Mouse (Mus musculus) liver, embryonic 14.5 days (tissue): ENCODE measurements around the gene Camk2d. TPM values are rescaled to one million over a fixed set of nuclear protein-coding genes. Genes with fewer than 3 reads are reported as not detected.

Source experiments
- ATAC-seq: fragments of 200-750 bp; cut with Nextera tagmentation; 2 replicates; pipeline ENCODE4 v1.8.0; 2017; ENCODE audit warnings: moderate number of reproducible peaks, mild to moderate bottlenecking, moderate library complexity; ENCODE audit not compliant: insufficient read depth
- DNase-seq, 3 experiments: peaks; one replicate each; pipeline ENCODE4 v3.0.0-alpha.2; 2012 to 2013; ENCODE audit warnings: low read depth in 3 of 3, low spot score in 3 of 3
- H3K27ac ChIP-seq: fragments of 300-500 bp; sonication (generic); 2 replicates; pipeline ENCODE4 v1.5.1; 2014; ENCODE audit warnings: moderate library complexity, mild to moderate bottlenecking, control low read depth, inconsistent platforms
- H3K27me3 ChIP-seq: fragments of 300-500 bp; sonication (generic); 2 replicates; pipeline ENCODE4 v1.6.1; 2014; ENCODE audit warnings: mild to moderate bottlenecking, low read length, moderate library complexity; ENCODE audit not compliant: control insufficient read depth, insufficient read depth
- H3K36me3 ChIP-seq: fragments of 300-500 bp; sonication (generic); replicated peaks from 2 replicates; pipeline ENCODE4 v1.6.1; 2014; ENCODE audit warnings: low read depth; ENCODE audit not compliant: control insufficient read depth, insufficient read depth
- H3K4me1 ChIP-seq, 2 experiments: fragments of 200-500 bp in 1 of 2; fragments of 300-500 bp in 1 of 2; sonication (generic) in 1 of 2; replicated peaks; 2 replicates each; pipeline ENCODE4 v1.6.1; 2012 to 2014; ENCODE audit warnings: antibody characterized with exemption in 1 of 2, inconsistent platforms in 1 of 2, low read length in 1 of 2; ENCODE audit not compliant: control insufficient read depth in 2 of 2, insufficient read depth in 2 of 2
- H3K4me2 ChIP-seq: fragments of 300-500 bp; sonication (generic); 2 replicates; pipeline ENCODE4 v1.6.1; 2014; ENCODE audit warnings: low read depth, mild to moderate bottlenecking, control low read depth, moderate library complexity
- H3K4me3 ChIP-seq, 2 experiments: fragments of 200-500 bp in 1 of 2; fragments of 300-500 bp in 1 of 2; sonication (generic) in 1 of 2; 2 replicates each; pipeline ENCODE4 v1.5.1; 2012 to 2014; ENCODE audit warnings: low read depth in 2 of 2, low read length in 2 of 2, mild to moderate bottlenecking in 2 of 2, control low read depth in 1 of 2, inconsistent platforms in 1 of 2, moderate library complexity in 1 of 2; ENCODE audit not compliant: insufficient read depth in 1 of 2
- H3K9ac ChIP-seq: fragments of 300-500 bp; sonication (generic); replicated peaks from 2 replicates; pipeline ENCODE4 v1.6.1; 2014; ENCODE audit warnings: mild to moderate bottlenecking, control low read depth, moderate library complexity
- H3K9me3 ChIP-seq: fragments of 300-500 bp; sonication (generic); 2 replicates; pipeline ENCODE4 v1.6.1; 2016; ENCODE audit warnings: low read length, mixed read lengths; ENCODE audit not compliant: control insufficient read depth
- CTCF ChIP-seq: IDR thresholded peaks from 2 replicates; pipeline ENCODE4 v1.5.1; 2016; ENCODE audit warnings: antibody characterized with exemption, low read depth, control low read depth
- EP300 ChIP-seq: IDR thresholded peaks from 2 replicates; pipeline ENCODE4 v1.6.1; 2016; ENCODE audit warnings: antibody characterized with exemption, low read depth
- WGBS: fragments of 180-500 bp; shearing (Covaris S2); extraction: QIAGEN DNeasy Blood & Tissue Kit; methylation state at CpG from one replicate; pipeline ENCODE4 v1.1.7; 2014; ENCODE audit not compliant: insufficient replicate concordance; 5-methylcytosine and 5-hydroxymethylcytosine counted together
- polyA plus RNA-seq, 2 experiments: library from polyadenylated mRNA; depleted of rRNA in 1 of 2; stranded (reverse) in 1 of 2; unstranded in 1 of 2; fragments of >200 nt; fragmentation: Nextera tagmentation in 1 of 2; extraction: Ambion mirVana in 1 of 2; gene quantifications; 2 replicates each; pipeline versions ENCODE4 v1.2.1 to v1.2.3; 2012 to 2014

Camk2d gene
- 1.8 and 2.2 TPM in 2 replicates for polyA plus RNA-seq (2012; rRNA removed)
- polyA plus RNA-seq (2014; fragmentation: Nextera tagmentation; extraction: Ambion mirVana) = 2.6 and 3.7 TPM in 2 replicates

DNA sequence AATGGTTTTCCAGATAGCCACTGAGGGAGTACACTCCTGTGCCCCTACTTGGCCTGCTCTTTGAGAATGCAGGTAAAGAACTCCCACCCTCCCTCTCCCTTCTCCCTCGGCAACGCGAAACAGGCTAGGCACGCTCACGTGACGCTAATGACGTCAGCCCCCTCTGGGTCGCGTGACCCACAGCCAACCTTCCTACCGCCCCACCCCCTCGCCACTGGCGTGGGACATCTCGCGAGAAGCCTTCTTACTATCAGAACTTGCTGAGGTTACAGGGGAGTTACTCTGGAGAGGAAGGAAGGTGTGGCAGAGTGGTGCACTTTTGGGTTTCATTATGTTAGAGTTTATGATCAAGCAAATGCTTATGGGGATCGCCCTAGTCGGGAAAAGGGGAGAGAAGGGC is at the start of gene Camk2d:
Gene Camk2d, plus strand, starts transcription at position 217 of the 400 bp plus-strand sequence.
- Histone ChIP-seq H3K27ac (peak within 1 kb of the TSS; percentile 20; the same call in 1 of the 2 replicates), H3K4me1 (0 out of 4 replicates have a peak, but pooled peaks cover 0 to 2% of the 10 kb centered on the region in 2 experiments), H3K9me3 (no peaks in the 10 kb centered on the region), H3K4me2 (peak within 1 kb of the TSS; percentile 80), H3K4me3 (peak within 1 kb of the TSS; percentile 64), H3K27me3 (peaks cover 17% of the 10 kb centered on the region), H3K9ac (peak within 1 kb of the TSS; percentile 23), H3K36me3 (no peaks in the 10 kb centered on the region)
- peak; percentile 59 to 69 (median 65) for DNase-seq
- TF ChIP-seq EP300 (no peak; the same call in 1 of the 2 replicates), CTCF (no peak)
- WGBS = 0% methylated on average over 16 of the region's 16 CpGs
- peak; percentile 84 for ATAC-seq

DNA sequence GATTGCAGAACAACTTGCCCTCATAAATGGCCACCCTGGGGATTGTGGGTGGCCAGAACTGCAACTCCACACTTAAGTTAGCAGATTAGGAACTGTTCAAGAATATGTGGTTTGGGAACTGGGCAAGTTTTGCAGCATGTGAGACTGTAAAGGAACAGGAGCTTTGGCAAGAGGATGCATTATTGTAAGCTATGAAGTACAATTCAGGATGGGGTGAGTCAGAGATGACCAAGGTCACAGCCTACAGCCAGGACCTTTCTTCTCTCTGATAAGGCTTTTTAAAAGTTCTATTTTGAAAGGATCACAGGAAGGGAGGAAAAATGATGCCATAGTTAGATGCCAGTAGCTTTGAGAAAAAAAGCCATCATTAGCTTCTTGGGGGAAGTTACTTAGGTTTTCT is 48.2 kb upstream of the Camk2d start:
- no peaks in the 10 kb centered on the region for H3K27me3 ChIP-seq
- H3K4me1 ChIP-seq = no peaks in the 10 kb centered on the region
- DNase-seq = no peak
- no peak overlapping the region for H3K9ac ChIP-seq
- H3K36me3 ChIP-seq = no peaks in the 10 kb centered on the region
- TF ChIP-seq EP300 (no peak), CTCF (no peak)
- no peak overlapping the region for H3K27ac ChIP-seq
- H3K9me3 ChIP-seq = no peaks in the 10 kb centered on the region
- ATAC-seq = no peak
- H3K4me3 ChIP-seq = no peak overlapping the region
- H3K4me2 ChIP-seq = no peak overlapping the region

DNA sequence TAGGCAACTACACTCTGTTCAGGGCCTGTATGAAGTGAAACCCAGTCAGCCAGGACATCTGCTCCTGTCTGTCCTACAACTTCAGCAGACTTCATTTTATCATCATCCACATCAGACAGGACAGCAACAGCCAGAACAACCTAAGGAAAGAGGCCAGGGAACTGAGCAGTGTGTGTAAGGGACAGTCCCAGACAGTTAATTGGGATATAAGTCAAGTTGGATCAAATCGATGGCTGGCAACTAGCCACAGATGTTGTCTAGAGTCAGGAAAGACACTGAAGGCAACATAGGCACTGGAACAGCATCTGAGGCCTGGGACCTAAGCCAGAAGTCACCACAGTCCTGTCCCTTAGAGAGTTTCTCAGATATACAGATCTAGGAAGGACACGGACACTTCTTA is 32.5 kb upstream of the Camk2d start:
- no peak for DNase-seq
- Histone ChIP-seq H3K4me3 (no peak overlapping the region), H3K4me1 (no peaks in the 10 kb centered on the region), H3K9ac (no peak overlapping the region), H3K36me3 (no peaks in the 10 kb centered on the region), H3K27me3 (no peaks in the 10 kb centered on the region), H3K4me2 (no peak overlapping the region), H3K9me3 (no peaks in the 10 kb centered on the region), H3K27ac (no peak overlapping the region)
- WGBS = 56% methylated on average over 2 of the region's 2 CpGs
- no peak for ATAC-seq
- no peak for TF ChIP-seq CTCF
- no peak for TF ChIP-seq EP300

DNA sequence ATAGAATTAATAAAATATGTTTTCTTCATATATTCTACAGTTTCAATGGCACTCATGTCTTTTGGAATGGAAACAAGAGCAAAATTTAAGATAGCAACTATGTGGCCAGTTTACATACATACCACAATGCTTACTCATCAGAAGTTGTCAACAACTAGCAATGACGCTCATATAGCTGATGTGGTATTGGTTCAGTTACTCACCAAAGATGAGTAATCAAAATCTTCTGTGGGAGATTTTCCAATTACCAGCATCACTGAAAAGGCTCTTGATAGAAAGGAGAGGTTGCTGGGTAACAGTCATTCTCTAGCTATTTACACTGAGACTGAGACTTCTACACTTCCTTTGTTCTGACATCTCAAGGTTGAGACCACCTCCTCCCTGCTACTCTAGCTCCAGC is 25.5 kb upstream of the Camk2d start:
- 69% methylated on average over 1 of the region's 1 CpGs for WGBS

DNA sequence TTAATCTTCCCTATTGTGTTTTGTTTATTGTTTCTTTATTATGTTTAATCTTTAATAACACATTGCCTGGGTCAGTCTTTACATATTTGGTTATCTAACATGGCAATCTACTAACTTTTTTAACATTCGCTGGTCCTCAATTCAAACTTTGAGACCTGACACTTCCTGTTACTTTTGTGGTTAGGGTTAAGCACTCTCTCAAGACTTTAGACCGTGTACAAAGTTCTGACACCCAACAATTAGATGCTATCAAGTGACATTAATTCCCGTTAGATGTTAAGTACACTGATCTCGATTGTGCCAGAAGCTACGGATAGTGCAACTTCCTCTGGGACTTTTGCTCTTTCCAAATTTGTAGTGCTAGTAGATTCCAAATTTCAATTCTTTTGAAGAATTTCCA is 23.2 kb upstream of the Camk2d start:
- H3K36me3 ChIP-seq = no peaks in the 10 kb centered on the region
- no peak overlapping the region for H3K9ac ChIP-seq
- H3K9me3 ChIP-seq = no peaks in the 10 kb centered on the region
- H3K27me3 ChIP-seq = no peaks in the 10 kb centered on the region
- no peaks in the 10 kb centered on the region for H3K4me1 ChIP-seq
- H3K27ac ChIP-seq = no peak overlapping the region
- 33% methylated on average over 5 of the region's 5 CpGs for WGBS
- ATAC-seq (no peak), DNase-seq (no peak)
- no peak for TF ChIP-seq CTCF
- TF ChIP-seq EP300 = no peak
- no peak overlapping the region for H3K4me3 ChIP-seq
- no peak overlapping the region for H3K4me2 ChIP-seq

More for the DNA sequence above, 25.5 kb upstream of the Camk2d start:
- ATAC-seq (no peak), DNase-seq (no peak)
- Histone ChIP-seq H3K27ac (no peak overlapping the region), H3K9me3 (no peaks in the 10 kb centered on the region), H3K36me3 (no peaks in the 10 kb centered on the region), H3K4me2 (no peak overlapping the region), H3K9ac (no peak overlapping the region), H3K27me3 (no peaks in the 10 kb centered on the region), H3K4me3 (no peak overlapping the region), H3K4me1 (no peaks in the 10 kb centered on the region)
- TF ChIP-seq EP300 = no peak
- TF ChIP-seq CTCF = no peak
